Mouse (Mus musculus) heart, postnatal 0 days (tissue): Measurements from ENCODE around the gene Mtmr1.

ENCODE experiments used
- CTCF ChIP-seq: IDR thresholded peaks from 2 replicates; pipeline ENCODE4 v1.5.1; 2016; ENCODE audit warnings: antibody characterized with exemption, control low read depth, low read depth
- EP300 ChIP-seq: IDR thresholded peaks from 2 replicates; pipeline ENCODE4 v1.6.1; 2016; ENCODE audit warnings: antibody characterized with exemption, low read depth

DNA sequence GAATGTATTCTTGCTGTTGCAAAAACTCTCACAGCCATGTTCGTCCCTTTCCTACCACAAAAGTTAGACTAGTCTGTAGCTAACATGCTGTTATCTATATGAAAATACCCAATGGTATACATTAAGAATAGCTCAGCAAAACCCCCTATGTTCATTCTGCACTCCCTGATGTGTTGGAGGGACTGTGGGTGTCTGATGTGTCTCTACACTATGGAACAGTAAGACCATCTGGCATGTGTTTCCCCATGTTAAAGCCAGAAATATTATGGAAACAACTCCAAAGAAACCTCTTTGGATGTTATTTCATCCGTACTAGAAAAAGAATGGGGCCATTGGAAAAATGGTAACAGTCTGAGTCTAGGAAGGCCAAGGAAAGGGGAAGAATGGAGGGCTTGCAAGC is 71.0 kb downstream of the Mtmr1 start:
- TF ChIP-seq EP300 (no peak), CTCF (no peak)
